ENCODE assay signal across 12 mouse cellular contexts in genomic region chr2:26508661-26509060, GRCm38 (mm10). TPM values are rescaled to one million over a fixed set of nuclear protein-coding genes. Genes with fewer than 3 reads are reported as not detected.
A peak's percentile ranks its signal among the peaks of the same experiment; 100 is the strongest.
DNase-seq lines count a peak whose midpoint lies in the region; ATAC-seq and TF ChIP-seq lines count a peak whose summit lies in the region.
"Had no signal": no experiment of that assay in that cellular context is flagged by ENCODE, and none has a peak within 500 bp of the region (broad histone marks: within the 10 kb centered on the region; RNA-seq: fewer than 3 reads in every experiment).

No protein-coding gene starts in this region.

- H3K4me3 ChIP-seq in heart, postnatal 0 days (ENCODE audit: low read depth, low read length) = no peak overlapping the region
- no peak overlapping the region for H3K4me3 ChIP-seq in lung, postnatal 0 days (ENCODE audit: low read depth, low read length)
- H3K4me3 ChIP-seq in hindbrain, embryonic 15.5 days = no peak overlapping the region
- H3K4me3 ChIP-seq in neural tube, embryonic 15.5 days (replicated peaks) = no peak overlapping the region

- no peaks in the 10 kb centered on the region for H3K9me3 ChIP-seq in heart, postnatal 0 days (replicated peaks; ENCODE audit: control insufficient read depth, low read length)
- H3K9me3 ChIP-seq in lung, postnatal 0 days (ENCODE audit: low read length) = no peaks in the 10 kb centered on the region
- H3K9me3 ChIP-seq in hindbrain, embryonic 15.5 days = no peaks in the 10 kb centered on the region
- no peaks in the 10 kb centered on the region for H3K9me3 ChIP-seq in neural tube, embryonic 15.5 days (replicated peaks)

- H3K4me1 ChIP-seq in heart, postnatal 0 days (ENCODE audit: control insufficient read depth, insufficient read depth) = peaks cover 30% of the 10 kb centered on the region
- H3K4me1 ChIP-seq in lung, postnatal 0 days (ENCODE audit: insufficient read depth, low read depth, low read length) = peaks cover 19% of the 10 kb centered on the region
- peaks cover 27% of the 10 kb centered on the region for H3K4me1 ChIP-seq in hindbrain, embryonic 15.5 days (replicated peaks)
- H3K4me1 ChIP-seq in neural tube, embryonic 15.5 days = peaks cover 33% of the 10 kb centered on the region

- H3K9ac ChIP-seq in heart, postnatal 0 days (replicated peaks; ENCODE audit: low read depth, low read length) = no peak overlapping the region
- H3K9ac ChIP-seq in lung, postnatal 0 days (replicated peaks; ENCODE audit: low read depth) = no peak overlapping the region
- H3K9ac ChIP-seq in hindbrain, embryonic 15.5 days = no peak overlapping the region
- H3K9ac ChIP-seq in neural tube, embryonic 15.5 days (replicated peaks) = no peak overlapping the region; the same call in 1 of the 2 replicates

- no peak for ATAC-seq in heart, postnatal 0 days (ENCODE audit: insufficient read depth, low read depth)
- no peak for ATAC-seq in lung, postnatal 0 days
- no peak for ATAC-seq in hindbrain, embryonic 15.5 days (ENCODE audit: low FRiP score, low read depth)
- no peak for ATAC-seq in neural tube, embryonic 15.5 days (ENCODE audit: low FRiP score)

- H3K4me2 ChIP-seq in heart, postnatal 0 days (ENCODE audit: low read depth, low read length) = 0 out of 2 replicates have a peak overlapping the region, but pooled peaks have one; percentile 22
- no peak overlapping the region for H3K4me2 ChIP-seq in lung, postnatal 0 days (replicated peaks; ENCODE audit: low read depth, low read length)
- H3K4me2 ChIP-seq in hindbrain, embryonic 15.5 days = no peak overlapping the region
- H3K4me2 ChIP-seq in neural tube, embryonic 15.5 days = no peak overlapping the region

- 66% methylated on average over 5 of the region's 5 CpGs for WGBS in heart, postnatal 0 days
- WGBS in lung, postnatal 0 days = 60% methylated on average over 5 of the region's 5 CpGs
- 80% methylated on average over 5 of the region's 5 CpGs for WGBS in hindbrain, embryonic 15.5 days
- WGBS in neural tube, embryonic 15.5 days = 76% methylated on average over 5 of the region's 5 CpGs

- DNase-seq in heart, postnatal 0 days (ENCODE audit: low spot score) = no peak
- DNase-seq in heart, adult 9 months (ENCODE audit: low spot score in 2 of 2) = no peak
- no peak for DNase-seq in lung, postnatal 0 days (ENCODE audit: low spot score)
- no peak for DNase-seq in lung, postnatal 25 days (ENCODE audit: low spot score)
- no peak for DNase-seq in adrenal gland, postnatal 4 days (ENCODE audit: low spot score in 2 of 2)
- no peak for DNase-seq in cerebellum, postnatal 14 days
- DNase-seq: kidney, adult 11 months; layer of hippocampus, postnatal 36 days; lung, adult 2 months; thymus, postnatal 4 days had no signal

- no peak for TF ChIP-seq EP300 in heart, postnatal 0 days (IDR thresholded peaks at IDR 0.05; ENCODE audit: low read depth)
- no peak for TF ChIP-seq EP300 in lung, postnatal 0 days (IDR thresholded peaks at IDR 0.05)

- peak overlapping the region; percentile 82 for H3K27ac ChIP-seq in heart, postnatal 0 days (ENCODE audit: low read depth)
- H3K27ac ChIP-seq in lung, postnatal 0 days (ENCODE audit: low read length) = peak overlapping the region; percentile 82
- peak overlapping the region; percentile 68; the same call in 1 of the 2 replicates for H3K27ac ChIP-seq in hindbrain, embryonic 15.5 days (replicated peaks)
- peak overlapping the region; percentile 74 for H3K27ac ChIP-seq in neural tube, embryonic 15.5 days (replicated peaks)

- no peak for TF ChIP-seq CTCF in heart, postnatal 0 days (IDR thresholded peaks at IDR 0.05; ENCODE audit: low read depth)
- TF ChIP-seq CTCF in lung, postnatal 0 days (IDR thresholded peaks at IDR 0.05) = no peak

- H3K36me3 ChIP-seq in heart, postnatal 0 days (replicated peaks; ENCODE audit: control insufficient read depth, insufficient read depth, low read length) = no peaks in the 10 kb centered on the region
- no peaks in the 10 kb centered on the region for H3K36me3 ChIP-seq in lung, postnatal 0 days (ENCODE audit: insufficient read depth, low read length)
- no peaks in the 10 kb centered on the region for H3K36me3 ChIP-seq in hindbrain, embryonic 15.5 days
- H3K36me3 ChIP-seq in neural tube, embryonic 15.5 days = no peaks in the 10 kb centered on the region

- H3K27me3 ChIP-seq in heart, postnatal 0 days (ENCODE audit: control insufficient read depth, insufficient read depth, low read length) = no peaks in the 10 kb centered on the region
- no peaks in the 10 kb centered on the region for H3K27me3 ChIP-seq in lung, postnatal 0 days (replicated peaks; ENCODE audit: insufficient read depth, low read length)
- H3K27me3 ChIP-seq in hindbrain, embryonic 15.5 days = peaks cover 15% of the 10 kb centered on the region
- H3K27me3 ChIP-seq in neural tube, embryonic 15.5 days (replicated peaks) = peaks cover 13% of the 10 kb centered on the region

RNA-seq across cellular contexts. Expression of gene Notch1, which starts 7.8 kb away (rescaled TPM):
- total RNA-seq in heart, postnatal 0 days (2014; rRNA removed; ENCODE audit: low replicate concordance) = 54.0 and 63.3 TPM in 2 replicates
- polyA plus RNA-seq in heart, postnatal 0 days (2015; fragmentation: Nextera tagmentation; extraction: Ambion mirVana) = 4.9 and 5.7 TPM in 2 replicates
- 11.8 and 14.7 TPM in 2 replicates for polyA plus RNA-seq in lung, postnatal 0 days (2015; fragmentation: Nextera tagmentation; extraction: Ambion mirVana)
- 16.3 and 18.2 TPM in 2 replicates for polyA plus RNA-seq in hindbrain, embryonic 15.5 days (2015; fragmentation: Nextera tagmentation; extraction: Ambion mirVana)
- polyA plus RNA-seq in neural tube, embryonic 15.5 days (2015; fragmentation: Nextera tagmentation; extraction: Ambion mirVana) = 11.7 and 22.6 TPM in 2 replicates
- 10 to 100 TPM; 35.1 to 48.7 TPM for total RNA-seq in adrenal gland, postnatal 4 days (2021)
